Mouse (Mus musculus) B cell, adult 2 months (primary cell): ENCODE data around the gene Cep170.
"Not testable (repeated sequence)": the region's sequence is repeated elsewhere in the genome, so short reads cannot be mapped to it uniquely, and the experiment has no call there.

Source experiments
- DNase-seq, 2 experiments: peaks; one replicate each; pipeline ENCODE4 v3.0.0; 2022

Gene Cep170

DNA sequence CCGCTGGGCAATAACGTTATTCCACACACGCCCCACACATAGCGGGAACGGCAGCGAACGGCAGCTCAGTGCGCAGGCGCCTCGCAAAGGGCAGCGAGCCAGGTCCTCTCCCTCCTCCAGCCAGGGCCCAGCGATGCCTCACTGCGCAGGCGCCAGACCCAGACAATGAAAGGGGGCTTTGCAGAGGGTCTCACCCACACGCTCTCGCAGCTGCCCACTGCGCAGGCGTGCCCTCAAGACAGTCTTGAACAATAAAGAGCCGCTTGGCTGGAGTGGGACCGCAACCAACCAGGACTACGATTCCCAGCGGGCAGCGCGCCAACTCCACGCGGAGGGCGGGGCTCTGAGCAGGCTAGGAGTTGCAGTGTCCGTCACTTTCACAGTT, at the start of gene Cep170:
Gene Cep170 (minus strand): TSS at position 32 of the 385 bp plus-strand sequence.
- peak; percentile 93 for DNase-seq

DNA sequence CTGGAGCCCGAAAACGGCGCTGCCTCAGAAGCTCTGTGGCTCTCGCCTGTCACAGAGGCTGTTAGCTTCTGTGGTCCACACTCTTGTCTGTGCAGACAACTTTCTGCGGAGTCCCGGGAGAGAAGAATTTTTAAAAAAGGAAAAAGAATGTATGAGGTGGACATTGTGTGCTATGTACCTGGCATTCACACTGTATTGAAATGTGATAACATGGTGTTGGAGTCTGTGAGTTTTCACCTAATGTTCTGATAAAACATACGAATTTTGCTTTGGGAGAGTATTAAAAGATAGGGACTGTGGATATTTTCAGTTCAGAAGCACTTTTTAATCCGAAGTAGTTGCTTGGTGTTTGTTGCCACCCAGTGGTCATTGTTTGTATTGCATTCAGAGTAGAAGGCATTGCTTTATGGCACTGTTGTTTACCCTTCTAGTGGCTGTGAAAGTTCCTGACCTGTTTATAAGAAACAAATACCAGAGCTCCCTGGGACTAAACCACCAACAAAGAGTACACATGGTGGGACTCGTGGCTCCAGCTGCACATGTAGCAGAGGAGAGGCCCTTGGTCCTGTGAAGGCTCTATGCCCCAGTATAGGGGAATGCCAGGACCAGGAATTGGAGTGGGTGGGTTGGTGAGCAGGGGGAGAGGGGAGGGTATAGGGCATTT, 48.2 kb upstream of the Cep170 start:
- peak; percentile 78 to 82 for DNase-seq

DNA sequence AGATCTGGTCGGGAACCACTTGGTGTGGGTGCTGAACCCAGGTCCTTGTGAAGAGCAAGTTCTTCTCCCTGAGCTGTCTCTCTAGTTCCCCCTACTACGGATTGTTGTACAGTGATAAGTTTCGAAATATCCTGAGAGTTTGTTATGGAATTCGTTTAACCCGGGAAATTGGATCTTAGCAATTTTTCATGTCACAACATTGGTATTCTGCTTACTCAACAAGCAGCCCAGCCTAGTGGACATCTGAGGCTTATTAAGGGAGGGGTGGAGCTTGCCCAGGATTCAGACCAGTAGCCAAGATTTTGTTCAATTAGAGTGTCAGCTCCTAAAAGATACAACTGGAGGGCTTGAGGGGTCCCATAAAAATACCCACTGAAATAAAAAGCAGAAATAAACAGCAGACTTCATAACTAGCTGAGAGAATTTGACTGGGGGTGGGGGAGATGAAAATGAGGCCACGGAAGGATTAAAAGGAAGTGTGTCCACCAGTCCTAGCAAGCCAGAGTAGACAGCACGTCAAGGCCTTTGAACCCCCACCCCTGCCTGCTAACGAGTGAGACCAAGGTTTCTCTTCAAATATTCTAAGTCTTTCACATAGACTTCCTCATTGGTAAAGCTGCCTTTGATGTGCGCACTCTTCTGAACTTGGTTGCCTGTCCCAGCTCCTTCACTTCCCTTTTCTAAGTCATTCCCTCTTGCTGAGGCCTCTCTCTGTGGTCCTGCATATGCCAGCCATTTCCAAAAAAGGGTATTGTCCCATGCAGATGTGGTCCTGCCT, 39.1 kb upstream of the Cep170 start:
- peak in 1 of 2 experiments; percentile 9 for DNase-seq

DNA sequence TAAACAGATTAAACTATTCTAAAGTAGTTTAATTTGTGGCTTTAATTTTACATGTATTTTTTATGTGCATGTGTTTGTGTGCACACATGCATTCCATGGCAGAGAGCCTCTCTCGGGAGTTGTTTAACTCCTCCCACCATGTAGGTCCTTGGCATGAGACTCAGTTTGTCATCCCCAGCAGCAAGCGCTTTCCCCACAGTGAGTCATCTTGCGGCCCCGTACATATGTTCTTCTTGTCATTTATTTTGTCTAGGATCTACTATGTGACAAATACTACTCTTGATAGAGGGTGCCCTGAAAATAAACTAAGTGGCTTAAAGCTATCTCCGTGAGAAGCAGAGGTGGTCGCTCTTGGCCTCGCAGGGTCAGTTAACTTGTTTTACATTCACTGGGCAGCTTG, 37.5 kb upstream of the Cep170 start:
- no peak for DNase-seq

DNA sequence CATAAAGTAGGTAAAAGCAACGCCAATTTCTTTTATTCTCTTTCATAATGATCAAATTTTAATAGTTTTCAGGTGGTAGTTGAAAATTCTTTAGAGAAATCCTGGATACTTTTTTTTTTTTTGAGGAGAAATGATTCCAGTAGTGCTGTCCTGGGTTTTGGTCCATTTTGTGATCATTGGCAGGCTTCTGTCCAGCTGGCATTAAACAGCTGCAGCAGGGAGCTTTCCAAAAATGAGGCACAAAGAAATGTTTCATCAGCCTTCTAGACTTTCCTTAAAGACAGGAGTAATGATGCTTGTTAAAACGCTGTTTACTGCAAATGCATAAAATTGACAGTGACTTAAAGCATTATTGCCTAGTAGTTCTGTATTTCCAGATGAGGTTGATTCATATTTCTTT, 35.5 kb upstream of the Cep170 start:
- DNase-seq: no peak

DNA sequence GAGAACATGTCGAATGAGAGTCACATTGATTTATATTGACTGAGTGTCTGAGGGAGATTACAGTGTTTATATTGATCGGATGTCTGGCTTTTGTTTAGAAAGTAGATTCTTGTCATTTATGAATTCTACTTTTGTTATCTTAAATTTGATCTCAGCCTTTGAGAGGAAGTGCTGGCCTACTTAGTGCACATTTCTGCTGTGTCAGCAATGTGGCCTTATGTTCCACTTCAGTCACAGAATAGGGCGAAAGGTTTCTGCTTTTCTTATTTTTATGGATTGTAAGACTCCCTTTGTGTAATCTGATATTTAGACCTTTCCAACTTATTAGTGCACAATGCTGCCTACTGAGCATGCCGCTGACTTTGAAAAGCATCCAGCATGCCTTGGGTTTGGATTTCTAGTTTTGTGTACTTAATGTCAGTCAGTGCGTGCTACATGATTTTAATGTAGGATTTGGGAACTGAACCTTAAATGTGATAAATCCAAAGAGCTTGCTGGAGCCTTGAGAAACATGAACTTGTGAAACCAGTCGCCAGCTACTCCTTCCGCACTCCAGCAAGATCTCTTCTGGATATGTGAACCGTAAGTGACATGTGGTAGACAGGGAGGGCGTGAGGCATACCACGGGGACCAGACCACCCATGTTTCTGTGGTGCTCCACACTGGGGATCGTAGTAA, 34.9 kb upstream of the Cep170 start:
- no peak for DNase-seq

DNA sequence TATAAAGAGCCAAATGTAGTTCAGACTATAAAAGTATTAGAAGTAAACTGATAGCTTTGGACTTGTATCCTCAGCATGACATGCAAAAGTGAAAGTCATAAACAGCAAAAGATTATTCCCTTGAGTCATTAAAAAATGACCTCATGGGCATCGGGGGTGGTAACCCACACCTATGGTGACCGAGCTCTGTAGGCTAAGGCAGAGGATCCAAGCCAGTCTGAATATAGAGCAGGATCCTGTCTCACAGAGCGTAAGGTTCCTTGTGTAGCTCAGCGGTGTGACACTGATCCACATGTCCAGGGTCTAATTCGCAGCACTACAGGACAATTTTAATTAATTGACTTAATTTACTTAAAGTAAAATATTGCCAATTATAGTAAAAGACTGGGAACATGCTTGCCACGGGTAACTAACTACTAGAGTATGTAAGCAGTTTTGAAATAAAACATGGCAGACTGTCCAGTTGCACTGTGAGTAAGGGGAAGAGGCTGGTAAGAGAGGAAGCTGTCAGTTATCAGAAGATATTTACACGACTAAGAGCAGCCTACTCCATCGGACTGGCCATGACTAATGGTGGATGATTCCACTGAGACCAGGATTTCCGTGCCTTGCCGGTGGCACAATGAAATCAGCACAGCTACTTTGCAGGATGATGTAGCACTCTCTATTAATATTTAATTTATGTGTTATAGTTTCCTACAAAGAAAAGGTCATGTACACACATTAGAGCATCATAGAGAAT, 33.4 kb upstream of the Cep170 start:
- DNase-seq: no peak

DNA sequence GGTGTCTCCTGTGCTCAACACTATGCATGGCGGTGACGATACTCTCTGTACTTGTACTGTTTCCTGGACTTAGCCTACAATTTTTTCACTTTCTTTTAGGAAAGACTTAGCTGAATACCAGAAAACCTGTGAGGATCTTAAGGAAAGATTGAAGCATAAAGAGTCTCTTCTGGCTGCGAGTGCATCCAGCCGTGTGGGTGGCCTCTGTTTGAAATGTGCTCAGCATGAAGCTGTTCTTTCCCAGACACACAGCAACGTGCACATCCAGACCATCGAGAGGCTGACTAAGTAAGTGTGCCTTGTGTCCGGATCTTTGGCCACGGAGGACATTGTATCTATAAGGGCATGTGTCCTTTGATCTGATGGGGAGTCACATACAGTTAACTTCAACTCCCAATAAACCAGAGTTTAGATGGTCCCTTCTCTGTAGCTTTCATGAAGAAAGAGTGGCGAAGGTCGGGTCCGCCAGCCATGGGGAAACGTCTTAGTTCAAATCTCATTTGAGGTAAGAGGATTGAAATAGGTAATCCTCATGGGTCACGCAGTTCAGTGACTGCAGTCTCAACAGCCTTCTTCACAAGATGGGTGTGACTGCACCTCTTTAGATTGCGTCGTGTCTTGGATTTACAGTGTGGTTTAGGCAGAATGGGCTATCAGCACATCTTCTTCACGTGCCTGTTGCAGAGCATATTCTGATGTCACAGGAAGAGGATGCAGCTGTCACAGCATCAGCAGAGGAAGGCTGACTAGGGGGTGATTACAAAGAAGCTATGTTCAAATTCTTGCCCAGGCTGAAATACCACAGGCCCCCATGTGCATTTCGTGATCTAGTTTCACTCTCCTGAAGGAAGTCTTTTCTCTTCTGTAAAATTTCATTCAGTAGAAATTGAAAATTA, 31.5 kb upstream of the Cep170 start:
- no peak for DNase-seq

DNA sequence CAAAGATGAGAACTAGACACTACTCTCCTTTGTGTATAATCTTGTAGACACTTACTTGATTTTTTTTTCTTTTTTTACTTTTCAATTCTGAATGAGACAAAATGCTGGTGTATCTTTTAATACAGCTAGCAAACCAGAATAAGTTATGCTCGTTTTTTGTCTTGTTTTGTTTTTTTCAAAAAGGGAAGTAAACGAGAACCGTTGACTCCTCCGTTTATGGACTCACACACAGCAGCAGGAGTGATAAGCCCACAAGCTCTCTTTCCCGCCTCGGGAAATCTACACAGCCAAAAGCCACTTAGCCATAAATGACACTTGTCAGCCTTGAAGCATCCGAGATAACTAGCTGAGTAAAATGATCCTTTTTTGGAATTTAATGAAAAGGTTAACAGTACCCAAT, 22.7 kb upstream of the Cep170 start:
- DNase-seq: not testable (repeated sequence)

DNA sequence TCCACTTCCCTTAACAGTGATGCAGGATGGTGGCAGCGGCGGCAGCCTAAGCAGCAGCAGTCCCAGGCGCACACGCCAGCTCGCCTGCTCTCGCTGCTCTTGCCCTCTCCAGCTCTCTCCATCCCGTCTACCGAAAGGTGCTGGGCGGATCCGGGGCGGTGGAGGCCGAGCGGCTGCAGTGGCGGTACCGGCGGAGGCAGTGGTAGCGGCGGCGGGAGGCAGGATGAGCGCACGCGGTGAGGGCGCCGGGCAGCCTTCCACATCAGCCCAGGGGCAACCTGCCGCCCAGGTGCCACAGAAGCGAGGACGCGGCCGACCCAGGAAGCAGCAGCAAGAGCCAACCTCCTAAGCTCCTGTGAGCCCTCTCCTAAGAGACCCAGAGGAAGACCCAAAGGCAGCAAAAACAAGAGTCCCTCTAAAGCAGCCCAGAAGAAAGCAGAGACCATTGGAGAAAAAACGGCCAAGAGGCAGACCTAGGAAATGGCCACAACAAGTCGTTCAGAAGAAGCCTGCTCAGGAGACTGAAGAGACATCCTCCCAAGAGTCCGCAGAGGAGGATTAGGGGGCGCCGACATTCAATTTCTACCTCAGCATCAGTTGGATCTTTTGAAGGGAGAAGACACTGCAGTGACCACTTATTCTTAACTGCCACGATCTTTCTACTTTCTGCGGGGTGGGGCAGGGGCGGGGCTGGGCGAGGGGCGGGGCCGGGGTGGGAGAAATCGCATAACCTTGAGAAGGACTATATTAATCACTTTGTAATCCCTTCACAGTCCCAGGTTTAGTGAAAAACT, 21.8 kb upstream of the Cep170 start:
- peak; percentile 37 to 38 for DNase-seq

DNA sequence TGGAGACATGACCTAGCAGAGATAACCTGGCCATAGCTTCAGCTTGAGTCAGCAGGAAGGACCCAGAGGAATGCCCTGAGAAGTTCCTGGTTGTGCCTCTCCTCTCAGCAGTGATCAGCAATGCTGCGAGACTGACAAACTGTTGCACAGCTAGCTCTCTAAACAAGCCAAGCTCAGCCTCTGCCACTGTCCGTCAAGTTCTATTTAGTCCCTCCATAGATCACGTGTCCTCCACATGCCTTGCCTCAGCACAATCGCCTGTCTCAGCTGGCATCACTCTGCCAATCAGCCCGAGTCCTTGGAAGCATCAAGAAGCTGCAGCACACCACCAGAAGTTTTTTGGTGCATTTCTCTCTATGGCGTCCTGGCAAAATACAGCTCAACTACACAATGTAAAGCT, 21.0 kb upstream of the Cep170 start:
- DNase-seq: no peak

DNA sequence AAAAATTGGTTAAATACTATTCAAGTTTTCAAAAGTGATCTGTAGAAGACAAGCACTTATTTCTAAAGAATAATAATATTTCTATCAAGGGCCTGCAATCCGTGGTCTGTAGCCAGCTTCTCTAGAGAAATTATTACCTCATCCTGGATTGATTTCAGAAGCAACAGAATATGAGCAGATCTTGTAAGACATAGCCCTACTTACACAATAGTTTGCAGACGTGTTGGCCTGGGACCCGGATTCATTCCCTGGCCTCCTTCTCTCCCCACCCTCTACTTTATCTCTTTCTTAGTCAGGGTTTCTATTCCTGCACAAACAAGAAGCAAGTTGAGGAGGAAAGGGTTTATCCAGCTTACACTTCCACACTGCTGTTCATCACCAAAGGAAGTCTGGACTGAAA, 20.1 kb upstream of the Cep170 start:
- no peak for DNase-seq

DNA sequence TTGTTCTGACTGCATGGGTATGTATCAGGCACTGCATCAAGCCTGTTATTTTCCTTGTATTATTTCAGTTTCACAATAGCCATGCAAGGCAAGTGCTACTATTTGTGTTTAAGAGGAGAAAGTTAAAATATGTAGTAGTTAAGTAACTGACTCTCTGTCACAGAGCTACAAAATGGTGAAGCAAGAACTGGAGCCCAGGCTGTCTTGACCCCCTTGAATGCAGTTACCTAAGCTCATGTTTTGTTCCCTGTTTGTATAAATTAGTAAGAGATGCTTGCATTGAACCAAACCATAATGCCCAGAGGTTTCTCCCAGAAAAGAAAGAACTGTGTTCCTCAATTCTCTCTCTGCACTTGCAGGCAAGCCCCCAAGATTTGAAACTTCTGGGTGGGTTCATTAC, 19.4 kb upstream of the Cep170 start:
- DNase-seq: no peak

DNA sequence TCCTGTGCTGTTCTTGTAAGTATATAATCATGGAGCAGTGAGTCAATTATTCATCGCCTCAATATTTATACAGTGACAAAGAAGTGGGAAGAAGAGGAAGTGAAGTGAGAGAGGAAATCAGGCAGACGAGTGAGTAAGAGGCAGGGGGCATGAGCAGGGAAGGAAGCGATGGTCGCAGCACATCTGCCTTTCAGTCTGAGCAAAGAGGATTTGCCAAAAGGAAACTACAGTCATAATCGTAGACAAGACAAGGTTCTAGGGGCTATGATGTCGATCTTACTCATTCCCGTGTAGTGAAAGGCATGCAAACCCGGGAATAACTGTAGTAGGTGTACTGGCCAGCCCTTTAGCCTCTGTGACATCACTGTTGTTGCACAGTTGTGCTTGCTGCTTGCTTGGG, 18.7 kb upstream of the Cep170 start:
- DNase-seq: no peak

DNA sequence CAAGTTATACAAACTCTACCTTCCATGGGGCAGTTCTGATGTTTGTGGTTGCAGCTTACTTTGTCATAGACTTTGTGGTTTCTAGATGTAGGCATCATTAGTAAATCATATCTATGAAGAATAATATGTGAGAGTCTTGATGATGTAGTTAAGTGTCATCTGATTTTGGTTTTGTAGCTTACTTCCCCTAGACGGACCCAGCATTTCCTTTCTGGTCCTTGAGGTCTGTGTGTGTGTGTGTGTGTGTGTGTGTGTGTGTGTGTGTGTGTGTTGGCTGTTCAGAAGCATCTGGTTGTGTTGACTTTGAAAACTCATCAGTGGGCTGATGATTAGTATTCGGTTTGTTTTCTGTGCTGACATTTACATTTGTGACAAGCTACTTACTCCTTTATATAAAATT, 18.2 kb upstream of the Cep170 start:
- DNase-seq: peak in 1 of 2 experiments; percentile 26

DNA sequence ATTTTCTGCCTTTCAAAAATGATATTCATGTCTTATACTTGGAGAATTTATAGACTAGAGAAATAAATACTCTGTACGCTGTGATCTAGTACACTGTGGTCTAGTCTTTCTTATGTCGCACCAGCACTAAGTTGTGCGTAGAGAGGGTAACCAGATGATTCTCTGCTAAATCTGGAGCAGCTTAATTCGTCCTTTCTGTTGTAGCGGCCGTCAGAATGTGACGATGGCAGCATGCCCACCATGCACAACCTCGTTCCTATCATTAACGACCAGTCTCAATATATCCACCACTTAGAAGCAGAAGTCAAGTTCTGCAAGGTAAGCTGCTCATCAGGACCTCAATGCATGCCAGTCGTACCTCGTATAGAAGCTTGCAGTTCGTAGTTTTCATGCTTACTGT, 14.8 kb upstream of the Cep170 start:
- no peak for DNase-seq

DNA sequence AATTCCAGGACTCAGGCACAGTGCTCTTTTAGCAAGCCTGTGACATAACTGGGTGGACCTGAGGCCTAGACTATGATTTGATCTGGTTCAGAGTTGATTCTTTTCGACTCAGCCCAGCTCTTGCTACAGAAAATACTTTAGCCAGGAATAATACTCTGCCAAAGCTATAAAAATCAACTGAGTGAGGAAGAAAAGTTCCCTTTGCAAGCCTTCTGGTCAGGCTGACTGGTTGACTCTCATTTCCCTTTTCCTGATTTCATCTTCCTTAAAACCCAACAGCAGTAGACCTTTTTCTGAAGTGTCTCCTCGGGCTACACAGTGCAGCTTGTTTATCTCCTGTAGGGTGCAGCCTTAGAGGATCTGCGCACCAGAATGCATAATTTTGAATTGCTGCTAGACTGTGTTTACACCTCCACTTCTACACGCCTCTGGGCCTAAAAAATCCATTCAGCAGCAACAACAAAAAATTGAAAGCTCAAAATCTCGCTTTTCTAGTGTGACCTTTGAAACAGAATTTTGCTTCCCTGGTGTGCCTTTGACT, 14.1 kb upstream of the Cep170 start:
- DNase-seq: no peak

DNA sequence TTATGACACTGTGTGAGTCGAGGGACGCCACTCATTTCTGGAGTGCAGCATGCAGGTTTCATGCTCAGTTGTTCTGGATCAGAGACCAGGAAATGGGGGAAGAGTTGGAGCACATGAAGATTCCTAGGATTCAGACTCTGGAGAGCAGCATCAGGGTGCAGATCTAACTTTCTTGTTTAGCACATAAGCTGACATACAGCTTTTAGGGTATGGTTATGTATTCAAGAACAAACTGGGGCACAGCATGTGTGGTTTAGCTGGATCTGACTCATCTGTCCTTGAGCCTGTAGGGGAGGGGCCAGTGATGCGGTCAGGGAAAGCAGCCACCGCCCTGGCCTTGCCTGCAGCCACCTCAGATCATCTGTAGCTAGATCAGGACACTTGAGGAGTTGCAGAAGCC, 13.5 kb upstream of the Cep170 start:
- no peak for DNase-seq

DNA sequence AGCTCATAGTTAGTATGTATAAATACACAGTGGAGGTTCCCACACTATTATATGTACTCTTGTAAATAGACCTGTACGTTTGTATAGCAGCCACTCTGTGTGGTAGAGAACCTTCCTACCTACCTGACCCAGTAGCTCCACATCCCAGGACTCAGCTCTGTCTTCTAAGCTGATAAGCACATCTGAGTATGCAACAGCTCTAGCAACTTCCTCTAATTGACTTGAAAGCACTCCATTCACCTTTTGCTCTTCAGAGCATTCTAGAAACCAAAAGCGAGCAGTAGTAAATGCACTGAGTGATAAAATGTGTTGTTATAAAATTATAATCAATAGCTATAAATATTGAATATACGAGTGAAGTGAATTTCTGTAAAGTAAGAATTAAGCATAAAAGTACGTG, 13.1 kb upstream of the Cep170 start:
- DNase-seq: no peak

DNA sequence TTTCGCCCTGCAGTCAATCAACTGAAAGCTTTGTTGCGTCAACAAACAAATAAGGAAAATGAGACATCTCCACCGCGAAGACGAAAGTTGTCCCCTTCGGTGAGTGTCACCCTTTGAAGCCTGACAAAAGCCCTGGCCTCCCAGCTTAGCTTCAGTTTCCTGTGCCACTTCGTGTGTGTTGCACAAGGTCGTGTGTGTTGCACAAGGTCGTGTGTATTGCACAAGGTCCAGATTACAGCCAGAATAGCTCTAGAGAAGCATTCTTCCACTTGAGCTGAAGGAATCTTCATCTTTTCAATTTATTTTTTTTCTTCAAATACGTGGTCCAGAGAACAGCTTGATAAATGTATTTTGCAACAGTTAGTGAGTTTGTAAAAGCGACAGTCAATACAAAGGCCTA, 12.3 kb upstream of the Cep170 start:
- no peak for DNase-seq

DNA sequence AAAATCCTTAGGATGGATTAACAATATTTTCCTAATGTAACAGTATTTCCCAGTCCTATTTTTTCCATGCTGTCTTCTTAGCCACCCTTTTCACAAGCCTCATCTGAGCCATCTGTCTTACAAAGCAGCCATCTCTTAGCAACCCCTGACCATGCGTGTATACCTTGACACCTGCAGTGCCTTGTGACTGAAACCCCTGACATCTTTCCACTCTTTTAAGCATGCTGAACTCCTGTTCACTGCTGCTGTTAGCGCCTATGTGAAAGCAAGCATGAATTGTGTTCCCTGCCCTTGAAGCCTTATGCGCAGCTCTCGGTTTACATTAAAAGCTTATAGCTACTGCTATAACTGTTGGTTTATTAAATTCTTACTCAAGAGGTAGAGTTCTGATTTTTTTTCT, 11.2 kb upstream of the Cep170 start:
- DNase-seq: no peak
